Mouse (Mus musculus) gastrocnemius, adult 2 months (tissue): ENCODE data around the gene Sphk2. TPM values are rescaled to one million over a fixed set of nuclear protein-coding genes. Genes with fewer than 3 reads are reported as not detected.
A peak's percentile ranks its signal among the peaks of the same experiment; 100 is the strongest.

Source experiments
- DNase-seq: peaks from one replicate; pipeline ENCODE4 v3.0.0; 2022
- H3K27ac ChIP-seq: fragments of 200-600 bp; 2 replicates; pipeline ENCODE4 v1.8.1; 2022; ENCODE audit warnings: mild to moderate bottlenecking
- H3K4me3 ChIP-seq: fragments of 200-600 bp; 2 replicates; pipeline ENCODE4 v1.8.1; 2022; ENCODE audit warnings: mild to moderate bottlenecking, moderate library complexity
- CTCF ChIP-seq: fragments of 200-600 bp; IDR thresholded peaks from 2 replicates; pipeline ENCODE4 v1.8.1; 2022; ENCODE audit warnings: antibody characterized with exemption, mild to moderate bottlenecking, moderate library complexity
- intact Hi-C: fragments of 180-260 bp; cut with DNase I; formaldehyde crosslinking; loops from one replicate; pipeline ENCODE4 v1.15.1; 2025
- total RNA-seq, 2 experiments: library from RNA; stranded (reverse); gene quantifications; 2 replicates each; pipeline ENCODE4 v1.2.3; 2021

The Sphk2 gene
- total RNA-seq, 2 experiments from 2014 or later: 14.4 to 15.8 TPM

DNA sequence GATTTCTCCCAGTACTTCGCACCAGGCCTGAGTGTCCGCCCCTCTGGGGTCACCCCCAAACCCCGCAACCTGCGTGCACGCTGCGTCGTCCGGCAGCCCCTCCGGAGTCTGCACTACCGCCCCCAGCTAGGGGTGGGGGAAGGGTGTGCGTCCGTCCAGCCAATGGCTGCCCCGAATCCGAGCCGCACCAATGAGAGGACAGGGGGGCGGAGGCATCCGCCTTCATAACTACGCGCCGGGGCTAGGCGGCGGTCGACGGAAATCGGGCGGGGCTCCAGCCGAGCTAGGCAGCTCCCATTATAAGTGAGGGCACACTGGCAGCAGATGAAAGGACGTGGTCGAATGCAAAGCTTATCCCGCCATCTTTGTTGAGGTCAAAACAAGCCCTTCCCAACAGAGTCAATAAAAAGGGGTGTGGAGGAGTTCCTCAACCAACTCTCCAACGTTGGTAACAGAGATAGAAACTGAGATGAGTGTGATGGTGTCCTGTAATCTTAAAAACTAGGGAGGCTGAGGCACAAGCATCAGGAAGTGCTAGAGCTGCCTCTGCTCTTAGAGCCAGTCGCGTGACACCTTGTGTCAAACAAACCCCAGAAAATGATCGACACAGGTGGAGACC is 2.6 kb downstream of the Sphk2 start, which contains the start of gene Rpl18:
TSS of gene Rpl18 (plus strand) at position 368 of the 619 bp plus-strand sequence.
- no peak for TF ChIP-seq CTCF

DNA sequence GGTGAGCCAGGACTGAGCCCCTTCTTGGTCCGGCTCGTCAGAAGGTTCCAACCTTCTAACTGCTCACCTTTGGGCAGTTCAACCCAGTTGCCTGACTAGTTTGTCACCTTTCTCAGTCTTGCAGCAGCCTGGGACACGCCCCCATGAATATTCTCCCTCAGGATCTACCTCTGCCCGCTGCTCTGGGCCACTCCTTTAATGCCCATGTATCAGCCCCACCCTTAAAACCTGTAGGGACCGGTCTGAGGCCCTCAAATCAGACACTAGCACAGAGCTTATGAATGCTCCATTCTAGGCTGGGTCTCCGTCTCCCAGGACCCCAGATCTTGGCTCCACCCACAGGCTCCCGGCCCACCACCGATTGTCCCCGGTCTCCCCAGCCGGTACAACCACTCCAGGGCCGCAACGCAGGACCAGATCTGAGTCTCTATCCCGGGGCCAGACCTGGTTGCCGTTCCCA is 3.1 kb downstream of the Sphk2 start:
- DNase-seq: no peak
- TF ChIP-seq CTCF: no peak
- H3K4me3 ChIP-seq: peak overlapping the region; percentile 93
- peak overlapping the region; percentile 94 for H3K27ac ChIP-seq
- intact Hi-C loops: loop anchor here (10.0 kb wide), 2 partner anchors 1160 to 1340 kb away; partner anchors contain the start of gene Nr1h2

More for the DNA sequence above, 2.6 kb downstream of the Sphk2 start, which contains the start of gene Rpl18:
- peak; percentile 99 for DNase-seq
- Histone ChIP-seq H3K27ac (peak within 1 kb of the TSS; percentile 94), H3K4me3 (peak within 1 kb of the TSS; percentile 93)
- intact Hi-C loops: loop anchor here (10.0 kb wide), 2 partner anchors 1160 to 1340 kb away; partner anchors contain the start of gene Nr1h2

DNA sequence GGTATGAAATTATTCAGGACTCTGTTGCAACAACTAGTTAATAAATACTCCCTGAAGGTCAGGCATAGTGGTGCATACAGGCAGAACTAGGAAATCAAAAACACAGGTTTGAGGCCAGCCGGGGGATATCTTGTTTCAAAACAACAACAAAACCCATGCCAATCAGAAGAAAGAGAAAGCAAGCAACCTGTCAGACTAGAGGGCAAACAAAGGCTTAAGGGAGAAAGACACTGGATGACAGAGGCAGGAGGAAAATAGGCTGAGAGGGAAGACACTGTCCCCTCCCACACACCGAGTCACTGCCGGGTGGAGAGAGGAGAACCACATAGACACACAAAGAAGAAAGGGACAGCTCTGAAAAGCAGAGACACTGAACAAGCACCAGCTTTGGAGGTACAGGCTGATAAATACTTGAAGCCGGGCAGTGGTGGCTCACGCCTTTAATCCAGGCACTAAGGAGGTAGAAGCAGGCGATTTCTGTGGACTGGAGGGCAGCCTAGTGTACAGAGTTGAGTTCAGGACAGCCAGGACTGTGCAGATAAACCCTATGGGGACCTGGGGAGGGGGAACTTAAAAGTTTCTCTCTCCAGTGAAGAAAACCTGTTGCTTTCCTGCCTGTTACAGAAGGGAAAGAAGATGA is 3.8 kb downstream of the Sphk2 start:
- Histone ChIP-seq H3K4me3 (peak overlapping the region; percentile 93), H3K27ac (peak overlapping the region; percentile 94)
- TF ChIP-seq CTCF: no peak
- intact Hi-C loops: loop anchor here (10.0 kb wide), 2 partner anchors 1159 to 1339 kb away; partner anchors contain the start of gene Nr1h2
- no peak for DNase-seq

DNA sequence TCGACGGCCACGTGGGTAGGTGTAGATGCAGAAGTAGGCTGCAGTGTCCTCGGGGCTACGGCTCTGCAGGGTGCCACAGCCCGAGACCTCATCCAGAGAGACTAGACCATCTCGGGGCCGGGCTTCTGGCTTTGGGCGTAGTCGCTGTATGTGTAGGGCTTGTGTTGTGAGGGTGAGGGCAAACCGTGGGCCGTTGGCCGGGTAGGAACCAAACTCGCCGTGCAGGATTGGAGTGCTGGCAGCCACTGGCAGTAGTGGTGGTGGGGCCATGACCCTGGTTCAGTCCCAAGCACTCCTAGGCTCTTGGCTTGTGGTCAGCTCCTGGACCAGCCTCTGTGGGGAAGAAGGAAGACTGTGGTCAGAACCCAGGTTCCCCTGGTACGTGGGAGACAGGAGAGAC is 4.4 kb downstream of the Sphk2 start:
- DNase-seq: peak; percentile 41
- intact Hi-C loops: loop anchor here (10.0 kb wide), 2 partner anchors 1159 to 1339 kb away; partner anchors contain the start of gene Nr1h2
- TF ChIP-seq CTCF: no peak
- H3K27ac ChIP-seq: no peak overlapping the region
- H3K4me3 ChIP-seq: no peak overlapping the region

DNA sequence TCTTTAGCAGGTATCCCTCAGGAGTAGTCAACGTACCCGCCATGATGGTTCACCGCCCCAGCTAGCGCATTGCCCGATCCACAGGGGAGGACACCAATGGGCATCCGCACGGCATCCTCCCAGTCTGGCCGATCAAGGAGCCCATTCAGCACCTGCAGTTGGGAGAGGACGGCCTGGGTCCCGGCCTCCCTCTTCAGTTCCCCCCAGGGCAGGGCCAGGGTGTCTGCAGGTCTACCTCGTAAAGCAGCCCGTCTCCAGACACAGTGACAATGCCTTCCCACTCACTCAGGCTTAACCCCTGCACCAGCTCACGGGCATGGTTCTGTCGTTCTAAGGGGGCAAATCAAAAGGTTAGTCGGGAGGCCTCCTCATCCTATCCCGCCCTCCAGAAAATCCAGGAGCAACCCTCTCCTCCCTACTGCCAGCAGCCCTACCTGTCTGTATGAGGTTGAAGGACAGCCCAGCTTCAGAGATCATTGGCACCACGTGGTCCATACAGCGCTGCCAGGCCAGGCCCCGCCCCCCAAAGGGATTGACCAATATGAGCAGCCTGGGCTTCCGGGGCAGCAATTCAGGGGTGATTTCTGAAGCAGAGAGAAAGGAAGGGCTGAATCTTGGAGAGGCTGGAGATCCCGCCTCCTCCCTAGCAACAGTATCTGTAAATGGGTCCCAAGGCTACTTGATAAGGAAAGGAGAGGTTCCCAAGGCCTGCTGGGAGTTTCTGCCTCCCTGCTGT is 5.6 kb downstream of the Sphk2 start:
- peak overlapping the region; percentile 93 for H3K27ac ChIP-seq

DNA sequence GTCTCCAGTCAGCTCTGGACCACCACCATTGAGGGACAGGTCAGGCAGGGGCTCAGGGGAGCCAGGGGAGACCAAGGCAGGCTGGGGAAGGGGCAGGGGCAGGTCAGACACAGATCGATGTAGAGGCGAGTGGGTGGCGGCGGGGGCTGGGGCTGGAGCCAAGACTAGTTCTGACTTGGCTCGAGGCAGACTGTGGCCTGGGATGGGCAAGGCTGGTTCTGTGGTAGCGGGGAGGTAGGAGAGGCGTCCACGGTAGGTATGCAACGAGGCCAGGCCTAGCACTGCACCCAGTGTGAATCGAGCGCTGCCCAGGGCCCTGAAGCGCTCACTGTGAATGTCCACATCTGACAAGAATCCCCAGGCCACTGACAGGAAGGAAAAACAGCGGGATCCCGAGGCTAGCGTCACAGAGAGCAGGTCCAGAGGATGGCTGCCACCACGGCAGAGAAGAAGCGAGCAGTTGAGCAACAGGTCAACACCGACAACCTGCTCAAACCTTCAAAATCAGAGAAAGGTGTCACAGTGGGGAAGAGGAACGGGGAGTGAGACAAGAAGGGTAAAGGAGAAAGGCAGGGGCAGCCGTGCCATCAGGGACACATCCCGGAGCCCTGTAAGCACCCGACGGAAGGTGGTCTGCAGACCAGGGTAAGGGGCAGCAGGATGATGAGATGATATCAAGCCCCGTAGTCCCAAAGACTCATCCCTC is 6.3 kb downstream of the Sphk2 start:
- H3K4me3 ChIP-seq: no peak overlapping the region
- DNase-seq: peak; percentile 54
- peak overlapping the region; percentile 93; the same call in 1 of the 2 replicates for H3K27ac ChIP-seq
- intact Hi-C loops: loop anchor here (10.0 kb wide), 2 partner anchors 1157 to 1337 kb away; partner anchors contain the start of gene Nr1h2
- TF ChIP-seq CTCF: no peak

More for the DNA sequence above, 5.6 kb downstream of the Sphk2 start:
- no peak overlapping the region for H3K4me3 ChIP-seq
- TF ChIP-seq CTCF: no peak
- DNase-seq: peak; percentile 77
- intact Hi-C loops: loop anchor here (10.0 kb wide), 2 partner anchors 1157 to 1337 kb away; partner anchors contain the start of gene Nr1h2

DNA sequence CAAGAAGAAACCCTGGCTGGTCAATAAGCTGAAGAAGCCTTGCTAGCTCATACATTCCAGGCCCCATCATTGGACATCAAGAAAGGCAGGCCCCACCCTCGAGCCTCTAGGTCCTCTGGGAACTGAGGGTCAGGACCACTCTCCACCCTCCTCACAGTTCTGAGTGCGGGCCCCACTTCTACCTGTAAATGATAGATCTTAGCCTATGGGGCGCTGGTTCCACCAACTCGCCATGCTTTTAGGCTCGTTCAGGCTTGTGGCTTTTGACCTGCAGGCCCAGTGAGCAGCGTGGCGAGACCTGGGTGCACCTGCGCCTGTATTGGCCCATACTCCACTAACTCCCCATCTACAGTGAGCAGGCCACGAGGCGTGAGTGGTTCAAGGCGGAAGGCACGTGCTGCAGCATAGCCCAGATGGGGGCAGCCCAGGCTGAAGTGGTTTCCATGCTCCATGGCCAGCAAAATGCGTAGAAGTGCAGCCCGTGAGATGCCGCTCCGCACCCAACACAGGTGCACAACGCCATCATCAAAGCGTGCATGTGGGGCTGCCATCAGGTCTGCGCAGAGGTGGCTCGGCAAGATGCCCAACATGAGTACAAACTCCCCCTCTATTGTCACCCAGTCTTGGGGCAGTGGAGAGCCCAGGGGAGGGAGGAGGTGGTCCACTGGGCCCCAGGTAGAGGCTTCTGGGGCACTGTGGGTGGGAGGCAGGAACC is 7.2 kb downstream of the Sphk2 start:
- peak; percentile 52 for DNase-seq
- TF ChIP-seq CTCF: no peak
- H3K4me3 ChIP-seq: no peak overlapping the region
- intact Hi-C loops: loop anchor here (10.0 kb wide), 2 partner anchors 1156 to 1336 kb away; partner anchors contain the start of gene Nr1h2
- H3K27ac ChIP-seq: peak overlapping the region; percentile 93

DNA sequence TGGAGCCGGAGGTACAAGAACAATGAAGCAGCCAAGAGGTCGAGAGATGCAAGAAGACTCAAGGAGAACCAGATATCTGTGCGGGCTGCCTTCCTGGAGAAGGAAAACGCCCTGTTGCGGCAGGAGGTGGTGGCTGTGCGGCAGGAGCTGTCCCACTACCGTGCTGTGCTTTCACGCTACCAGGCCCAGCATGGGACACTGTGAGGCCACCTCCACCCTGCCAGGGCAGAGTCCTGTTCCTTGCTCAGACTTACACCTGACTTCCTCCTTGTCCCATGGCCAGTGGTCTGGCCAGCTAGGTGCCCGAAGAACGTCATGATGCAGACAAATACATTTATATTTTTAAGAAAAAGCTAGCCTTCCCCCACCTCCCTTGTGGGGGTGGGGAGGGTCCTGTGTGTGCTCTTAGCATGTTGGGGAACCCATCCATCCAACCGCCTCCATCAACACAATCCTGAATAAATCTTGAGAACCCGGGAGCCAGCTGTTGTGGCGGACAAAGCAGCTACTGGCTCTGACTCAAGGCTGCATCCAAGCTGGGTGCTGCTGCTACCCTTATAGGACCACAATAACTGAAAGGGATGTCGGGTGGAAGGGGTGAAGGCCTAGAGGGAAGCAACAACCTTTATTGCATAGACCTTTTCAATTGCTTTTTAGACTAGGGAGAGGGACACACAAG is 8.0 kb downstream of the Sphk2 start:
- Histone ChIP-seq H3K27ac (peak overlapping the region; percentile 93), H3K4me3 (peak overlapping the region; percentile 79)
- DNase-seq: no peak
- TF ChIP-seq CTCF: no peak
- intact Hi-C loops: loop anchor here (10.0 kb wide), 2 partner anchors 1155 to 1335 kb away; partner anchors contain the start of gene Nr1h2

DNA sequence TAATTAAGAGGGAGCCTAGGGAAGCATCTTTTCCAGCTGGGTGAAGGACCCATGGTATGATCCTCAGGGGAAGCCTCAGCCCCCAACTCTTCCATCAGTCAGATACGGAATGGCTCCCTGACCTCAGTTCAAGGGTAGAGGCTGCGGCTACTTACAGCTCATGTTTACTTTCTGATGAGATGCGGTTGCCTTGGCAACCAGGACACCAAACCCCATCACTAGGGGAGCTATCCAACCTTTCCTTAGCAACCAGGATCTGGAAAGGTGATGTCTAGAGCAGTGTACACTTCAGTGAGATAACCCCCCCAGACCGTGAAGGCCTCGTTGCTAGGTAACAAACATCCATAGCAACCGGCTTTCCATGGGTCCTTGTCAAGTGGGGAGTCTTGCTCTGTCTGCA is 8.8 kb downstream of the Sphk2 start:
- no peak for TF ChIP-seq CTCF
- no peak for DNase-seq
- intact Hi-C loops: no loop called here
- Histone ChIP-seq H3K27ac (peak overlapping the region; percentile 93), H3K4me3 (peak overlapping the region; percentile 79)

DNA sequence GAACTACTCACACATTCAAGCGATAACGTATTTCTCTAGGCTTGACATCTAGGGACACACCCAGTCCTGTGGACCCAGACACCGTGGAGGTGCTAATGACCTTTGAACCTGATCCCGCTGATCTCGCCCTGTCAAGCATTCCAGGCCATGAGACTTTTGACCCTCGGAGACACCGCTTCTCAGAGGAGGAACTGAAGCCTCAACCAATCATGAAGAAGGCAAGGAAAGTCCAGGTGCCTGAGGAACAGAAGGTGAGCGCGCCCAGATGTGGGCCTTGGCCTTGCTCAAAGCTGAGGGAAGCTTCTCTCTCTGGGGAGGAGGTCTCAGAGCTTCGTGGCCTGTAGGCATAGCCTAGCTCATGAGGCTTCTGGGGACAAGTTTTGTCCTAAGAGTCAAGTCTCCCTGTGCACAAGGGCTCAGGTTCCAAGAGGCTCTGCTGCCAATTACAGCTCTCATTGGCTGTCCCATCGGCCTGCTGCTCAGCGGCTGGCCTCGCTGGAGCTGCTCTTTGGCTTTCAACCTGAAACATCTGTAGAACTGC is 9.5 kb downstream of the Sphk2 start:
- H3K4me3 ChIP-seq: peak overlapping the region; percentile 79

More for the DNA sequence above, 9.5 kb downstream of the Sphk2 start:
- TF ChIP-seq CTCF: no peak
- H3K27ac ChIP-seq: peak overlapping the region; percentile 93
- peak; percentile 84 for DNase-seq
- intact Hi-C loops: no loop called here
